Mouse (Mus musculus): ENCODE data around the gene Zdhhc19. TPM values are rescaled to one million over a fixed set of nuclear protein-coding genes. Genes with fewer than 3 reads are reported as not detected.

Zdhhc19 gene
- polyA plus RNA-seq, 1 experiment from 2014 or later: not detected

DNA sequence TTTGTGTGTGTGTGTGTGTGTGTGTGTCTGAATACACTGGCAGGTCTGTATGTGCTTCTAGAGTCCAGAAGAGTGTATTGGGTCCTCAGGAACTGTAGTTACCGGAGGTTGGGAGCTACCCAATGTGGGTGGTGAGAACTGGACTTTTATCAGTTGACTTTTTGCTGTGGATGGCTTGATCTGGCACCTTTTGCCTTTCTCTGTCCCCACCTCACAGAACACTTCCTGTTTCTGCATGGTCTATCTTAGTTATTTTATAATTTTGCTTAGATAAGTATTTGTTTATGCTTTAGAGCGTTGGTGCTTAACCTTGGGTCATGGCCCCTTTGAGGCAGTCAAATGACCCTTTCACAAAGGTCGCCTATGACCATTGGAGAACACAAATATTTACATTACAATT, 47.4 kb downstream of the Zdhhc19 start:
- Histone ChIP-seq H3K9ac (replicated peaks; ENCODE audit: low read length) (no peak overlapping the region), H3K36me3 (ENCODE audit: insufficient read depth, low read length) (no peaks in the 10 kb centered on the region), H3K4me3 (ENCODE audit: low read length) (no peak overlapping the region), H3K4me2 (replicated peaks; ENCODE audit: low read depth, low read length) (no peak overlapping the region), H3K4me1 (ENCODE audit: insufficient read depth, low read length) (no peaks in the 10 kb centered on the region; the same call in 1 of the 2 replicates), H3K27ac (ENCODE audit: low read length) (no peak overlapping the region), H3K9me3 (ENCODE audit: low read length) (no peaks in the 10 kb centered on the region), H3K27me3 (ENCODE audit: insufficient read depth, low read length) (no peaks in the 10 kb centered on the region)
- WGBS: 79% methylated on average over 3 of the region's 3 CpGs
- ATAC-seq (ENCODE audit: low FRiP score, low TSS enrichment): no peak

DNA sequence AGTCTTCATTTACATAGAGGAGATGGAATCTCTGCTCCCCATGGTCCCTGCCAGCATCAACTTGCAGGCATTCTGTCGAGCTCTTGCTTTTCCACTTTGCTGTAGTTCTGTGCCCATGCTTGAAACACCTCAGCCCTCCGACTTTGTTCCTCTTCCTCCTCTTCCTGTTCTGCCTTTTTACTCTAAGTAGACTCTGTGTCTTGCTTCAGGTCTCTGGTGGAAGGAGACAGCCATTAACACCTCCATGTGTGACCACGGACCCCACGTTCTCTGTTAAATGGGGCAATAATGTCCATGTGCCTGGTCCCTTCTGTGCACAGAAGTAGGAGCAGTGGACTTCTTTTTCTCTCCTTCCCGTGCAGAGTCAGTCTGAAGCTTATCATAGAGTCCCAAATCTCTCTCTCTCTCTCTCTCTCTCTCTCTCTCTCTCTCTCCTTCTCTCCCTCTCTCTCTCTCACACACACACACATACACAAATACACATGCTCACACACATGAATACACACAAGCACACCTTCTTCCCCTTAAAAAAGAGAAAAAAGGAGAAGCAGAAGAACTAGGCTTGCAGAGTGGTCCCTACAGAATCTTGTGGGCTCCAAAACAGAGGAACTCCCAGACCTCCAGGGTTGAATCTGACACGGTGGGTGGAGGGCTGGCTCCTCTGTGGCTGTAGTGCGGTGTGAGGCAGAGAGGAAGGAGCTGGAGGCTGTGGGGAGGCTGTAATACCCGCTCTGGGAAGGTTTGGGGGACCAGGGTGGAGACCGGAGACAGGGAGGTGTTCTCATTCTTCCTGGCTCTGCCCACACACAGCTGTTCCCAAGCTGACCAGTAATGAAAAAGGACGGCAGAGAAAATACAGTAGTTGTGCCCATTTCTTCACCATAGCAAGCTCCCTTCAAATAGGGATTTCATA, 51.3 kb downstream of the Zdhhc19 start:
- no peaks in the 10 kb centered on the region for H3K36me3 ChIP-seq (ENCODE audit: insufficient read depth, low read length)
- no peak overlapping the region for H3K4me2 ChIP-seq (replicated peaks; ENCODE audit: low read depth, low read length)
- H3K9ac ChIP-seq (replicated peaks; ENCODE audit: low read length): no peak overlapping the region
- H3K27me3 ChIP-seq (ENCODE audit: insufficient read depth, low read length): no peaks in the 10 kb centered on the region
- ATAC-seq (ENCODE audit: low FRiP score, low TSS enrichment): no peak
- no peaks in the 10 kb centered on the region for H3K4me1 ChIP-seq (ENCODE audit: insufficient read depth, low read length)
- H3K4me3 ChIP-seq (ENCODE audit: low read length): no peak overlapping the region
- 33% methylated on average over 10 of the region's 10 CpGs for WGBS
- H3K27ac ChIP-seq (ENCODE audit: low read length): no peak overlapping the region
- no peaks in the 10 kb centered on the region for H3K9me3 ChIP-seq (ENCODE audit: low read length)

DNA sequence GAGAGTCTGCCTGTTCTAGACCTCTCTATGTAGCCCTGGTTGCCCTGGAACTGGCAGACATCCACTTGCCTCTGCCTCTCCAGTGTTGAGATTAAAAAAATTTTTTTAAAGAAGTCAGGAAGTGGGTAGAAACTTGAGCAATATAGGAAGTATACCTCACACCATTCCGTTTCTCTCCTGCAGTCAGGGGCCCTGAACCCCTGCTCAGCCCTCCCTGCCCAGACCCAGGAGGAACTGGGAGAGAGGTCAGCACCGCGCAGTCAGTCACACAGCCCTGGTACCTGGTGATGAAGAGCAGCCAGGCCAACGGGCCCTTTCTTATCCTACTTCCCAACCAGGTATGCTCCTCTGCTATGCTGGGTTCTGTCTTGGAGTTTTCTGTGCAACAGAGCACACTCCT, 54.0 kb downstream of the Zdhhc19 start:
- no peaks in the 10 kb centered on the region for H3K4me1 ChIP-seq (ENCODE audit: insufficient read depth, low read length)
- ATAC-seq (ENCODE audit: low FRiP score, low TSS enrichment): no peak
- no peaks in the 10 kb centered on the region for H3K27me3 ChIP-seq (ENCODE audit: insufficient read depth, low read length)
- 86% methylated on average over 4 of the region's 4 CpGs for WGBS
- H3K9ac ChIP-seq (replicated peaks; ENCODE audit: low read length): no peak overlapping the region
- H3K4me3 ChIP-seq (ENCODE audit: low read length): no peak overlapping the region
- no peaks in the 10 kb centered on the region for H3K9me3 ChIP-seq (ENCODE audit: low read length)
- no peaks in the 10 kb centered on the region for H3K36me3 ChIP-seq (ENCODE audit: insufficient read depth, low read length)
- H3K27ac ChIP-seq (ENCODE audit: low read length): no peak overlapping the region
- H3K4me2 ChIP-seq (replicated peaks; ENCODE audit: low read depth, low read length): no peak overlapping the region

DNA sequence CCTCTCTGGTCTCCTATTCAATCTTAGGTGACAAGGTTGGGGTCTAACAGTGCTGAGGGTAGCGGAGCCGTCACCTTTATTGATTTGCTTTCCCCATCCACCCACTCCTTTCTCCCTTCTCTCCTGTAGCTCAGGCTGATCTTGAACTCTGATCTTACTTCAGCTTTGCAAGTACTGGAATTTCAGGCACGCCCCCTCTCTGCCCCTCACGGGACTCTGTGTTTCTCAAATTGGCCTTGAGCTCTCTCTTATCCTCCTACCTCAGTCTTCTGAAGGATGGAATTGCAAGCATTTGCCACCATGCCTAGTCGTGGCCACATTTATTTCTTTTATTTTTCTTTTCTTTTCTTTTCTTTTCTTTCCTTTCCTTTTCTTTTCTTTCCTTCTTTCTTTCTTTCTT, 54.4 kb downstream of the Zdhhc19 start:
- Histone ChIP-seq H3K27me3 (ENCODE audit: insufficient read depth, low read length) (no peaks in the 10 kb centered on the region), H3K36me3 (ENCODE audit: insufficient read depth, low read length) (no peaks in the 10 kb centered on the region), H3K9ac (replicated peaks; ENCODE audit: low read length) (no peak overlapping the region), H3K4me1 (ENCODE audit: insufficient read depth, low read length) (no peaks in the 10 kb centered on the region), H3K27ac (ENCODE audit: low read length) (no peak overlapping the region), H3K9me3 (ENCODE audit: low read length) (no peaks in the 10 kb centered on the region), H3K4me3 (ENCODE audit: low read length) (no peak overlapping the region), H3K4me2 (replicated peaks; ENCODE audit: low read depth, low read length) (no peak overlapping the region)
- ATAC-seq (ENCODE audit: low FRiP score, low TSS enrichment): no peak
- 83% methylated on average over 5 of the region's 5 CpGs for WGBS

DNA sequence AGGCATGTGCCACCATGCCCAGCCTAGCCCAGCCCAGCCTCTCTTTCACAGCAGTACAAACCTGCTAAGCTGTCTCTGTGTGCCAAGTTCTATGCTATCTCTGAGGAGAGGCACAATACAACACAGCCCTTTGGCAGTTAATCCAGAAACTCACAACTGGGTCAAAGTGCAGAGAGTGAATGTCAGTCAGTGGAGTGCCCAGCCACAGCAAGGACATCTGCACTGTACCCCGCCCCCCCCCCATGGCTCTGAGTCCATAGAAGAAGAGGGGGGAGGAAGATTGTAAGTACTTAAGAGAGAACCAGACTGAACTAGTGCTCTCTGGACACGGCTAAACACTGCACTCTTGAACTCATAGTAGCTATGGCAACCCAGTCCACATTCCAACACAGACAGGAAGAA, 55.3 kb downstream of the Zdhhc19 start:
- H3K4me3 ChIP-seq (ENCODE audit: low read length): no peak overlapping the region
- H3K9me3 ChIP-seq (ENCODE audit: low read length): no peaks in the 10 kb centered on the region
- ATAC-seq (ENCODE audit: low FRiP score, low TSS enrichment): peak; percentile 93
- 57% methylated on average over 2 of the region's 2 CpGs for WGBS
- no peaks in the 10 kb centered on the region for H3K4me1 ChIP-seq (ENCODE audit: insufficient read depth, low read length)
- H3K27ac ChIP-seq (ENCODE audit: low read length): peak overlapping the region; percentile 44; the same call in 1 of the 2 replicates
- H3K9ac ChIP-seq (replicated peaks; ENCODE audit: low read length): no peak overlapping the region
- H3K27me3 ChIP-seq (ENCODE audit: insufficient read depth, low read length): no peaks in the 10 kb centered on the region
- no peaks in the 10 kb centered on the region for H3K36me3 ChIP-seq (ENCODE audit: insufficient read depth, low read length)
- no peak overlapping the region for H3K4me2 ChIP-seq (replicated peaks; ENCODE audit: low read depth, low read length)

DNA sequence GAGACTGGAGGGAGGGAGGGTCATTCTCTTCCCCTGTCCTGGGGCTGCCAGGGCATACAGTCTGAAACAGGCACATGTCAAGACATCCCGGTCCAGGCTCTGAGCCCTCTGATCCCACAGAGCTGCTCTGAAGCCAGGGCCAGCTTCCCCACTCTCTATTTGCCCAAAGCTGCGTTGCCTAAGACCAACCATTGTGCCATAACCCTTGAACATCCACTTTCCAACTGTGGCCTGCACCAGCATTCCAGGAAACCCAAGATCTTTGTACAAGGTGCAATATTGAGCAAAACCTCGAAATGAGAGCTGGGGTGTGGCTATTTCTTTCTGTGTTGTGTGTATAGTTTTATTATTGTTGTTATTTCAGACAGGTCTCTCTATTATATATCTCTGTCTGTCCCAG, 59.5 kb downstream of the Zdhhc19 start:
- Histone ChIP-seq H3K9ac (replicated peaks; ENCODE audit: low read length) (no peak overlapping the region), H3K27me3 (ENCODE audit: insufficient read depth, low read length) (no peaks in the 10 kb centered on the region), H3K27ac (ENCODE audit: low read length) (no peak overlapping the region), H3K36me3 (ENCODE audit: insufficient read depth, low read length) (no peaks in the 10 kb centered on the region), H3K4me1 (ENCODE audit: insufficient read depth, low read length) (no peaks in the 10 kb centered on the region), H3K4me3 (ENCODE audit: low read length) (no peak overlapping the region), H3K9me3 (ENCODE audit: low read length) (no peaks in the 10 kb centered on the region), H3K4me2 (replicated peaks; ENCODE audit: low read depth, low read length) (no peak overlapping the region)
- WGBS: 76% methylated on average over 3 of the region's 3 CpGs
- ATAC-seq (ENCODE audit: low FRiP score, low TSS enrichment): no peak

DNA sequence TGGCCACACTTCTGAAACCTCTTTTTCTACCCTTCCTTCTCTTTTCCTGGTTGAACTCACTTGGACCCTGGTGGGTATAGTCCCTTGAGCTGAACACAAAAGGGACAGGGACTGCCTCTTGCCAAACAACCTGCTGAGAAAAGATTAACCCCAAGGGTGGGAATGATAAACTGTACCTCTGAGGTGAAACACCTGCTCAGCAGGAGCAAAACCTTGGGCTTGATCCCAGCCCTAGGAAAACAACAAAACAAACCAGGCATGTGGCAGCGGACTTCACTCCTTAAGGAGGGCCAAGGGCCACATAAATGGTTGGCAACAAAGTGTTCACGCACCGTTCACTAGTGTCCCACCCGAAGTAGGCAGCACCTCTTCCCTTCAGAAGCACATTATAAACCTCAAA, 63.4 kb downstream of the Zdhhc19 start:
- no peak overlapping the region for H3K9ac ChIP-seq (replicated peaks; ENCODE audit: low read length)
- 63% methylated on average over 4 of the region's 4 CpGs for WGBS
- no peak overlapping the region for H3K4me2 ChIP-seq (replicated peaks; ENCODE audit: low read depth, low read length)
- no peaks in the 10 kb centered on the region for H3K4me1 ChIP-seq (ENCODE audit: insufficient read depth, low read length)
- no peak overlapping the region for H3K27ac ChIP-seq (ENCODE audit: low read length)
- no peak for ATAC-seq (ENCODE audit: low FRiP score, low TSS enrichment)
- H3K4me3 ChIP-seq (ENCODE audit: low read length): no peak overlapping the region
- H3K27me3 ChIP-seq (ENCODE audit: insufficient read depth, low read length): no peaks in the 10 kb centered on the region
- H3K9me3 ChIP-seq (ENCODE audit: low read length): no peaks in the 10 kb centered on the region; the same call in 1 of the 2 replicates
- no peaks in the 10 kb centered on the region for H3K36me3 ChIP-seq (ENCODE audit: insufficient read depth, low read length)

DNA sequence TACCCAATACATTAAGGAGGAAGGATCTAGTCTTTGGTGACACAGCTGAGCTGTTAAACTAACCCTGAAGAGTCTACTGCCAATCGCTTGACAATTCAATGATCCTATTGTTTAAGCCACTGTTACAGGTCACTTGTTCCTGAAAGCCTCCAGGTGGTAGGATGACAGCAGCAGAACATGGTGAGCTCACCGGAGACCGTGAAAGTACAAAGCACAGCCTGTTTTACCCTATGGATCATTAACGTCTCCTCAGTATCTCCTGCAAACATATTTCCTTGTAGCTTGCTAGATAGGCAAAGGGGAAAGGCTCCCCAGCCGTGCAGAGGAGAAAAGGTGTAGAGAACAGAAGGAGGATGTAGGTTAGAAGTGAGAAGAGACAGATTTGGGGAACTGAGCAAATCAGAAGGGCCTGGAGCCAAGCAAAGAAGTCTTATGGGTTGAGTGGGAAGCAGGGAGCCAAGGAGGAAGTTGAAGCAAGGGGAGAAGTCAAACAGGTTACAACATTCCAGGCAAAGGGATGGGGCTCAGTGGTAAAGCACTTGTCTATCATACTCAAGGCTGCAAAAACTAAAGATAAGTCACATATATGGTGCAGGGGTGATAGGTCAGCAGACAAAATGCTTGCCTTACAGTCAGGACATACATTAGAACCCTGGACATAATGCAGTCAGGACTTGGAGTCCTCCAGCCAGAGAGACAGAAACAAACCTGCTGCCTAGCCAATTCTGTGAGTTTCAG, 67.2 kb downstream of the Zdhhc19 start:
- no peak for ATAC-seq (ENCODE audit: low FRiP score, low TSS enrichment)
- no peaks in the 10 kb centered on the region for H3K27me3 ChIP-seq (ENCODE audit: insufficient read depth, low read length)
- no peak overlapping the region for H3K4me2 ChIP-seq (replicated peaks; ENCODE audit: low read depth, low read length)
- H3K27ac ChIP-seq (ENCODE audit: low read length): no peak overlapping the region
- H3K9me3 ChIP-seq (ENCODE audit: low read length): peaks cover 4% of the 10 kb centered on the region; the same call in 1 of the 2 replicates
- no peaks in the 10 kb centered on the region for H3K36me3 ChIP-seq (ENCODE audit: insufficient read depth, low read length)
- H3K4me3 ChIP-seq (ENCODE audit: low read length): no peak overlapping the region
- no peaks in the 10 kb centered on the region for H3K4me1 ChIP-seq (ENCODE audit: insufficient read depth, low read length)
- 49% methylated on average over 5 of the region's 5 CpGs for WGBS
- H3K9ac ChIP-seq (replicated peaks; ENCODE audit: low read length): no peak overlapping the region

DNA sequence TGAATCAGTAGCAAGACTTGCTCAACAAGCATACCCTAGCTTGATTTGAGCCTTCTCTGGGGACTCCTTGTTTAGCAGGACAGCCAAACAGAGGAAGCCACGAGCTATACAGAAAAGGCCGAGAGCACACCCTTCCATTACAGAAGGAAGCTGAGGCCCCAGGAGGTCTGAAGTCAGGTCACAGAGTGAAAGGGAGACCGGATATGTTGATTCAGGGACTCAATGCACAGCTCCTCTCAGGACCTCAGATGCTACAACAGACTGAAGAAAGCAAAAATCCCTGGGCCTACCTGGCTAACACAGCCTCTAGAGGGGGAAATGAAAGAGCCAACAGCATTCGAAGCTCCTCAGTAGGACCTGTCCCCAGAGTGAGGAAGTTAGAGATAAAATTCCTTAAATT, 71.2 kb downstream of the Zdhhc19 start:
- no peaks in the 10 kb centered on the region for H3K36me3 ChIP-seq (ENCODE audit: insufficient read depth, low read length)
- 61% methylated on average over 4 of the region's 4 CpGs for WGBS

DNA sequence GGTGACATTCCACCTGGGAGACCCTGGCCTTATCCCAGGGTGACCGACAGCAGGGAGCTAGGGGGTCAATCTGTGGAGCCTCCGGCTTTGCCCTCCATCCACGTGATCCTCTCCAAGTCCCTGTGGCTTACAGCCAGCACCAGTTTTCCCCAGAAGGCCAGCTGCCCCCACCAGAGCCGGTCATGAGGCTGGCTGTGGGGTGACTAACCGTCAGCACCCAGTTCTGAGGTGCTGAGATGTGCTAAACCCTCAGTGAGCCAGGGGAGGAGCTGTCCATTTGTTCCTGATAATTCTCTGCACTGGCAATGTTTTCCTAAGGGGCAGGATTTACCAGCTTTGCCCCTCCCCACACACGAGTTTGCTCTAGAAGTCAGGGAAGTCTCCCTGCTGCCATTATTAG, 72.3 kb downstream of the Zdhhc19 start:
- Histone ChIP-seq H3K9ac (replicated peaks; ENCODE audit: low read length) (no peak overlapping the region), H3K4me1 (ENCODE audit: insufficient read depth, low read length) (no peaks in the 10 kb centered on the region), H3K9me3 (ENCODE audit: low read length) (peaks cover 4% of the 10 kb centered on the region; the same call in 1 of the 2 replicates), H3K27me3 (ENCODE audit: insufficient read depth, low read length) (no peaks in the 10 kb centered on the region), H3K4me3 (ENCODE audit: low read length) (no peak overlapping the region), H3K36me3 (ENCODE audit: insufficient read depth, low read length) (no peaks in the 10 kb centered on the region), H3K27ac (ENCODE audit: low read length) (no peak overlapping the region), H3K4me2 (replicated peaks; ENCODE audit: low read depth, low read length) (no peak overlapping the region)
- no peak for ATAC-seq (ENCODE audit: low FRiP score, low TSS enrichment)
- WGBS: 59% methylated on average over 6 of the region's 6 CpGs

More for the DNA sequence above, 71.2 kb downstream of the Zdhhc19 start:
- Histone ChIP-seq H3K9me3 (ENCODE audit: low read length) (peaks cover 4% of the 10 kb centered on the region; the same call in 1 of the 2 replicates), H3K4me2 (replicated peaks; ENCODE audit: low read depth, low read length) (no peak overlapping the region), H3K4me1 (ENCODE audit: insufficient read depth, low read length) (no peaks in the 10 kb centered on the region), H3K4me3 (ENCODE audit: low read length) (no peak overlapping the region), H3K27ac (ENCODE audit: low read length) (no peak overlapping the region), H3K9ac (replicated peaks; ENCODE audit: low read length) (no peak overlapping the region), H3K27me3 (ENCODE audit: insufficient read depth, low read length) (no peaks in the 10 kb centered on the region)
- ATAC-seq (ENCODE audit: low FRiP score, low TSS enrichment): no peak
